In the genomic region with DNA sequence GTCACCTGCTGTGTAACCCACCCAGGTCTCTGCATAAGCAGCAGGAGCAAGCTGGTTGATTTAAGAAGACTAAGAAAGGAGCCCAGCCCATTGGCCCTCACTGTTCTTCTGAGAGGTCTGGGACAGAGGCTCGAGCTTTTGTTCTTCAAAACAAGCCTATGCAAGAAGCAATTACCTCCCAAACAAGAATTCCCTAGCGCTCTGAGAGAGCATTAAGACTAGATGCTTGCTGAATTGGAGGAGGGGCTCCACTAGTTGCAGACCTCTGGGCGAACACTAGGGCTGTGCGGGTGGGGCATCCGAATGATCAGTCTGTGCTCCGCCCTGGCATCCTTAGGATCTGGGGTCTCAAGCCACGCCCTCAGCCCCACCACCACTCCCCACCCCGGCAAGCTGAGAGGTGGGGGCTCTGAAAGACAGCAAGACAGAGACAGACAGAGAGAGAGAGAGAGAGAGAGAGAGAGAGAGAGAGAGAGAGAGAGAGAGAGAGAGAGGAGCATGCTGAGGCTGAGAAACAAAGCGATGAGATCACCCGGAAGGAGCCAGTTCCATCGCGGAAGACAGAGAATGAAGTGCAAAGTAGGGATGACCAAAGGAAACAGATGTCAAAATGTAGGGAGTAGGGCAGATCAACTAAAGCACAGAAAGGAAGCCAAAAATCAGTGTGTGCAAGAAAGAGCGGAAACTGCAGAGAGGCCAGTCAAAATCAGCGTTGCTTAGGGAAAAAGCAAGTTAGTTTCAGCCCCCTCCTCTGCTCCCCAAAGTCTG, we compare ENCODE assay signal across 10 mouse cellular contexts. TPM values are rescaled to one million over a fixed set of nuclear protein-coding genes. Genes with fewer than 3 reads are reported as not detected.
DNase-seq lines count a peak whose midpoint lies in the region; ATAC-seq and TF ChIP-seq lines count a peak whose summit lies in the region.
"Had no signal": no experiment of that assay in that cellular context is flagged by ENCODE, and none has a peak within 500 bp of the region (broad histone marks: within the 10 kb centered on the region; RNA-seq: fewer than 3 reads in every experiment).

No protein-coding gene starts in this region.

- peak overlapping the region; percentile 33; the same call in 1 of the 2 replicates for H3K9ac ChIP-seq in midbrain, postnatal 0 days (replicated peaks; ENCODE audit: low read length, poor library complexity, severe bottlenecking)

- H3K27ac ChIP-seq in gastrocnemius, adult 2 months = no peak overlapping the region
- peak overlapping the region; percentile 84 for H3K27ac ChIP-seq in limb, embryonic 10.5 days
- H3K27ac ChIP-seq in midbrain, postnatal 0 days (ENCODE audit: low read depth, low read length) = peak overlapping the region; percentile 32; the same call in 1 of the 2 replicates

- peak; percentile 29 for DNase-seq in gastrocnemius, adult 2 months
- DNase-seq in gastrocnemius, postnatal 36 days = no peak
- peak; percentile 61 for DNase-seq in brain, adult 2 months (ENCODE audit: low read depth, low spot score)
- peak; percentile 64 for DNase-seq in limb, embryonic 10.5 days (ENCODE audit: low spot score)
- peak; percentile 82 for DNase-seq in midbrain, postnatal 0 days (ENCODE audit: low spot score)
- DNase-seq in ovary, postnatal 14 days (ENCODE audit: low spot score) = no peak
- DNase-seq in left cerebral cortex, adult 11 months (ENCODE audit: low spot score) = no peak

- peak overlapping the region; percentile 37 for H3K4me2 ChIP-seq in midbrain, postnatal 0 days (ENCODE audit: low read depth, low read length, poor library complexity, severe bottlenecking)

- H3K27me3 ChIP-seq in limb, embryonic 10.5 days (ENCODE audit: low read depth, poor library complexity, severe bottlenecking) = no peaks in the 10 kb centered on the region
- no peaks in the 10 kb centered on the region for H3K27me3 ChIP-seq in midbrain, postnatal 0 days (ENCODE audit: insufficient read depth, low read length)

- ATAC-seq in granulocyte monocyte progenitor cell, adult 5-6 weeks (replicated peaks; ENCODE audit: poor library complexity, severe bottlenecking) = peak; percentile 73
- peak; percentile 85 for ATAC-seq in midbrain, postnatal 0 days (ENCODE audit: low FRiP score)

- no peaks in the 10 kb centered on the region for H3K9me3 ChIP-seq in limb, embryonic 10.5 days (replicated peaks)
- no peaks in the 10 kb centered on the region for H3K9me3 ChIP-seq in midbrain, postnatal 0 days (ENCODE audit: low read length)

- H3K4me1 ChIP-seq in limb, embryonic 10.5 days = peaks cover 27% of the 10 kb centered on the region
- peaks cover 15% of the 10 kb centered on the region for H3K4me1 ChIP-seq in midbrain, postnatal 0 days (ENCODE audit: insufficient read depth, low read length)

- no peaks in the 10 kb centered on the region for H3K36me3 ChIP-seq in limb, embryonic 10.5 days
- no peaks in the 10 kb centered on the region for H3K36me3 ChIP-seq in midbrain, postnatal 0 days (ENCODE audit: insufficient read depth, low read length)
- H3K36me3 ChIP-seq: G1E had no signal

- H3K4me3 ChIP-seq in gastrocnemius, adult 2 months = peak overlapping the region; percentile 35
- peak overlapping the region; percentile 47 for H3K4me3 ChIP-seq in limb, embryonic 10.5 days
- H3K4me3 ChIP-seq in midbrain, postnatal 0 days (ENCODE audit: low read depth, low read length) = 0 out of 2 replicates have a peak overlapping the region, but pooled peaks have one; percentile 12

- WGBS in limb, embryonic 10.5 days = 6% methylated on average over 14 of the region's 14 CpGs
- 4% methylated on average over 14 of the region's 14 CpGs for WGBS in midbrain, postnatal 0 days

- TF ChIP-seq CTCF in gastrocnemius, adult 2 months (IDR thresholded peaks at IDR 0.05) = no peak
- peak; percentile 43 for TF ChIP-seq CTCF in midbrain, postnatal 0 days (IDR thresholded peaks at IDR 0.05)

- intact Hi-C loops in gastrocnemius, adult 2 months (cut with DNase I) = no loop called here
- intact Hi-C loops in gastrocnemius, postnatal 36 days (cut with DNase I) = no loop called here

RNA-seq across cellular contexts. Expression of gene Gap43, which starts 34.3 kb away (rescaled TPM):
- total RNA-seq in gastrocnemius, adult 2 months (2021) = under 1 TPM in 1 of 2 experiments, not detected in 1; 0.47 TPM
- total RNA-seq in gastrocnemius, postnatal 36 days (2021) = under 1 TPM in 1 of 2 experiments, not detected in 1; 0.41 TPM
- not detected in 2 replicates for total RNA-seq in granulocyte monocyte progenitor cell, adult 5-6 weeks (2014; fragmentation: Nextera tagmentation)
- total RNA-seq in granulocyte monocyte progenitor cell, adult 5-6 weeks (2017) = not detected in 2 replicates
- polyA plus RNA-seq in limb, embryonic 10.5 days (2016; fragmentation: Nextera tagmentation; extraction: Ambion mirVana) = 40.6 and 51.2 TPM in 2 replicates
- total RNA-seq in midbrain, postnatal 0 days (2014; rRNA removed) = 874 and 1,101 TPM in 2 replicates
- 2,398 and 2,505 TPM in 2 replicates for polyA plus RNA-seq in midbrain, postnatal 0 days (2015; fragmentation: Nextera tagmentation; extraction: Ambion mirVana)
- total RNA-seq: G1E; liver, adult 2 months had no signal
- polyA plus RNA-seq: G1E; liver, adult 2 months had no signal

Comparison
In these comparisons a context has a peak if more than half of its experiments do, and no peak if none do; other contexts are left out.
1. DNase-seq: peak in gastrocnemius, adult 2 months (single experiment), brain, adult 2 months (single experiment), limb, embryonic 10.5 days (single experiment) and midbrain, postnatal 0 days (single experiment); none in gastrocnemius, postnatal 36 days (0 of 2), ovary, postnatal 14 days (single experiment) and left cerebral cortex, adult 11 months (single experiment).
2. RNA of gene Gap43, which starts 34.3 kb away (total RNA-seq): 874 to 1,101 TPM in midbrain, postnatal 0 days; 0.47 TPM in gastrocnemius, adult 2 months, 0.41 TPM in gastrocnemius, postnatal 36 days and not detected in granulocyte monocyte progenitor cell, adult 5-6 weeks; every median in the first group is over 100 times any median in the second.
3. Peak in every context shown above with its lines, with median percentiles within 50 percentile points of each other: H3K4me3 ChIP-seq.